Mouse (Mus musculus) megakaryocyte, embryonic 14.5 days (primary cell): ENCODE results near the gene Arhgap19.

Experiments
- FLI1 ChIP-seq: IDR thresholded peaks from 2 replicates; pipeline ENCODE4 v1.6.1; 2012; ENCODE audit warnings: low read length, inconsistent platforms, mixed read lengths
- GATA1 ChIP-seq: IDR thresholded peaks from 3 replicates; pipeline ENCODE4 v1.6.1; 2012; ENCODE audit warnings: mixed read lengths, low read length, inconsistent platforms, borderline replicate concordance

GRCm38 (mm10) chr19:41837917-41838261, 36.0 kb upstream of the Arhgap19 start:
- no peak for TF ChIP-seq FLI1
- TF ChIP-seq GATA1, result no peak
